Mouse (Mus musculus): ENCODE measurements at regions not wholly inside any gene's neighbourhood (a gene's known extent, or its start where the extent isn't known, plus 50 kb on each side); places are given as distances from the start of the nearest gene placed in this dataset.

DNA sequence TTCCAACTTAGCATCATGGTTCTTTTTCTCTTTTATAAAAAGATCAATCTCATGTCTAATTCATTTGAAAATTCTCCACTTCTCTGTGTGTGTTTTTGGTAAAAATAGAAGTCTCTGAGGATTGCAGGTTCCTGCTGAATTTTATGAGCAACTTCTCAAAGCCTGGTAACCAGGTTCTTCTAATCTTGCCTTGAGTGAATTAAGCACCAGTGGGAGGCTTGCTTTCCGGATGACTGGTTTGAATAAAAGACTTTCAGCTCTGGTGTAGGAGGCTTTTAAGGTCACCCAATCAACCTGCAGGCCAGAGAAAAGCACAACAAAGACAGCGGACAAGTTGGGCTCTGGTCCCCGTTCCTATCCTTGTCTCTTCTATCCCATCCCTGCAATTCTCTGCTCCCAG is 78.3 kb upstream of the Syt6 start:
- ATAC-seq (replicated peaks; ENCODE audit: insufficient number of reproducible peaks, low FRiP score, low TSS enrichment, poor library complexity, severe bottlenecking), result no peak

DNA sequence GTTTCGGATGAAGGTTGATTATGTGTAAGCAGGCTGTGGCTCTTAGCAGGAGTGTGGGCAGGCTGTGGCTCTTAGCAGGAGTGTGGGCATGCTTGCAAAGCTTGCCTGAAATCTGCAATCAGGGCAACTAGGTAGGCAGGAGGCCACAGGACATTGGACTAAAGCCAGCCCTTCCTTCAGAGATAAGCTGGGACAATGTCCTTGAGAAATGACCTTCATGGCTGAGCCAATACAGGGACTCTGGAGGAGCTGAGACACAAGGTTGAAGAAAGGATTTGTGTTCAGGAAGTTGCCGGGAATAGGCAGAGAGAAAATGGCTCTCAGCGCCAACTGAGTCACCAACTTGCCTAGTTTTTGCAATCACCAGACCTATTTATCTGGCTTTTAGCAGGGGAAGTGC is 77.3 kb upstream of the Syt6 start:
- ATAC-seq (replicated peaks; ENCODE audit: insufficient number of reproducible peaks, low FRiP score, low TSS enrichment, poor library complexity, severe bottlenecking), result no peak

DNA sequence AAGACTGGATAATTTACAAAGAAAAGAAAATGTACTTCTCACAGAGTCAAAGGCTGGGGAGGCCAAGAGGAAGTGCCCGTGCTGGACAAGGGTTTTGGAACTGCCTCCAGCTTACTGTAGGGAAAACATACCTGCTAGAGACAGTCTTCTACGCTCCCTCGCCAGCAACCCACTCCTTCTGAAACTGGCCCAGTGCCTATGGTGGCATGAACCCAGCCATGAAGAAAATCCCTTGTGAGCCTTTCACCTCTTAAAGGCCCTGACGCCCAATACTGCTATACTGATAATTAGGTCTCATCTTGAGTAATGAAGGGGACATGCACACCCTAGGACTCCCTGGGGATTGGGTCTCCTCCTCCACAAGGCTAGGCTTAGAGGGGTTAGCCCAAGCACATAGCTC is 76.6 kb upstream of the Syt6 start:
- no peak for ATAC-seq (replicated peaks; ENCODE audit: insufficient number of reproducible peaks, low FRiP score, low TSS enrichment, poor library complexity, severe bottlenecking)

DNA sequence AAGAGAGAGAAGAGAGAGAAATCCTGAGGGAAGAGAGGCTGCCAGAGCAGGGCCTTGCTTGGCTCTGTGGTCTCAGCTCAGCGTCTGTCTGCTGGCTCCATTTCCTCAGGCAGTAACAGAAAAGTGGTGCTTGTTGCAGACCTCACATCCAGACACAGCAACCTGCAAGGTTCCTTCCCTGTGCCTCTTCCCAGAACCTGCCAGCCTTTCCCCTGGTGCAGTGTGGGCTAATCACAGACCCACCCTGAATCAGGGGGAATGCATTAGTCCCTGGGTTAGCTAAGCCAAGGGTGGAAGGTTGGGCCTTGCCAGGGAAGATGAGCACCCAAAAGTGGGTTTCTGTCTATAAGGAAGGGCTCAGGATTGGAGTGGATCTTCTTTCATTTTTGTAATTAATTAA is 75.2 kb upstream of the Syt6 start:
- ATAC-seq (replicated peaks; ENCODE audit: insufficient number of reproducible peaks, low FRiP score, low TSS enrichment, poor library complexity, severe bottlenecking), result no peak

DNA sequence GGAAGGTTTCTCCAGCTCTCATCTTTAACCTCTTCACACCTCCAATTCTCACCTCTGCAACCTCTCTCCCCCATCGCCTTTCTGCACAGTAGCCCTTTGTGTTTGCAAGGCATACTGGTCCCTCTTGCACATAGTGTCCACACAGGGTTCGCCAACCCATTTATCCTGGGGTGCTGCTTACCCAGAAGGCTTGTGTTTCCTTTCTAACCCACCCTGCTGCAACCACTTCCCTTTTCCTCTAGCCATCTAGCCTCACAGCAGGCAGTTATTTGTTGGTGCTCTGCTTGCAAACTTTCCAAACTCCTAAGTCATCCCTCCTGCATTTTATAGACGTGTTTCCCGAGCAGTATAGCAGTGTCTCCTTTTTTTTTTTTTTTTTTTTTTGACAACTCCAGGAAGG is 74.7 kb upstream of the Syt6 start:
- no peak for ATAC-seq (replicated peaks; ENCODE audit: insufficient number of reproducible peaks, low FRiP score, low TSS enrichment, poor library complexity, severe bottlenecking)

DNA sequence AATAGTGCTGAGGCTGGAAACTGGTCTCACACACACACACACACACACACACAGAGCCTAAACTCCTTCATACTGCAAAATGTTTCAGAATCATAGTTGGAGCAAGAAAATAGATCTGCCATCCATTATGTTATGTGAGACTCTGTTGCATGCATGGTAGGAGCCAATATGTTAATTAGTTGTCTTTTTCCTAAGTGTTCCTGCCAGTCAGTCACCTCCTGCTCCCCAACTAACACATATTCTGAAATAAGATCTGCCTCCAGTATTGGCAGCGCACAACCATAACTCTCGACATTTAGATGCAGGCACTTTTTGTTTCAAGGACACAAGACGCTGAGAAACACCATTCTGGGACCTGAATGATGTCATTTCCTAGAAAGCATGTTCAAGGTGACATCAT is 70.9 kb upstream of the Syt6 start:
- ATAC-seq (replicated peaks; ENCODE audit: insufficient number of reproducible peaks, low FRiP score, low TSS enrichment, poor library complexity, severe bottlenecking), result no peak

DNA sequence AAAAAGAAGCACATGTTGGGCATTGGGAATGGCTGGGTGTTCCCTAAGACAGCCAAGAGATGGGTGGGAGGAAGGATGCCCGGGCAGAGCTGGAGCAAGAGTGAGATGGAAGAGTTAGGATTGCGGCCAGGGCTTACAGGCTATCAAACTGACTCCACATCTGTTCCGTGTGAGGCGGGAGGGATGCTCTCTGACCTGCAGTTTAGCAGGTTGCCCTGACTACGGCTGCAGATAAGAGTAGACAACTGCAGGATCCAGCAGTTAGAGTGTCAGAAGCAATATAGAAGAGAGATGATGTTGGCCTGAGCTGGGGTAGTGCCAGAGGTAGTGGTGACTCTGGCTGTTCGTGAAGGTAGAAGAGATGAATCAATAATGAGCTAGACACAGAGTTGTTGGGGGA is 61.6 kb upstream of the Syt6 start:
- ATAC-seq (replicated peaks; ENCODE audit: insufficient number of reproducible peaks, low FRiP score, low TSS enrichment, poor library complexity, severe bottlenecking), result no peak

DNA sequence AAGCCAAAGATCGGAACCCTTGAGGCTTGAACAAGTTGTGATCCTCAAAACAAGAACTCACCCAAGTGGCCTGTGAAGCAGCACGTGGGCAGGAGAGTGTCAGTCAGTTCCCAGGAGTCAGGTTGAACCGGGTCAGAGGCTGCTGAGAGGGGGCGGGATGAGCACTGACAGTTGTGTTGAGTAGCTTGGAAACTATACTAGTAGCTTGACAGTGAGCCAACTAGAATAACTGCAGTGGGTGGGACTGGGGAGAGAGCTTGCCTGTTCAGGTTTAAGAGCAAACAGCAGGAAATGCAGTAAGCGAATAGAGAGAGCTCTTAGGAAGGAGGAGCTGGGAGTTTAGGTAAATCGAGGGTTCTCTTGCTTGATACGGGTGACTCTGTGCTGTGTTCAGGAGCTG is 61.0 kb upstream of the Syt6 start:
- ATAC-seq (replicated peaks; ENCODE audit: insufficient number of reproducible peaks, low FRiP score, low TSS enrichment, poor library complexity, severe bottlenecking), result no peak

DNA sequence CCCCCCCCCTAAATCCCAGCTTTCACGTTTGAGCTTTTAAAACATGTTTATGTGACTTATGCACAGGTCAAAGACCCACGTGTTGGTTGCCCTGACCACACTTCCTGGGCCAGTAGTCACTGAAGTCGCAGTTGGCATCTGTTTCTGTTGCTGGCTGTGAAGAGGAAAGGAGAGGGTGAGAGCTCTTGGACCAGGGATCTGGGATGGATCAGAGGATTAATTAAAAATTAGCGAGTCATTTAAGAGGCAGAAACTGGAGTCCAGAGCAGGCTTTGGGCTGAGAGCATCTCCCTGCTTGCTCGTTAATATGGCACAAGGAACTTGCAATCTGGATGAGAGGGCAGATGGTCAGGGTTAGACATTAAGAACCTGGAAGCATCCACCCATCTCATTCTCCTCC is 59.1 kb upstream of the Syt6 start:
- ATAC-seq (replicated peaks; ENCODE audit: insufficient number of reproducible peaks, low FRiP score, low TSS enrichment, poor library complexity, severe bottlenecking), result no peak

DNA sequence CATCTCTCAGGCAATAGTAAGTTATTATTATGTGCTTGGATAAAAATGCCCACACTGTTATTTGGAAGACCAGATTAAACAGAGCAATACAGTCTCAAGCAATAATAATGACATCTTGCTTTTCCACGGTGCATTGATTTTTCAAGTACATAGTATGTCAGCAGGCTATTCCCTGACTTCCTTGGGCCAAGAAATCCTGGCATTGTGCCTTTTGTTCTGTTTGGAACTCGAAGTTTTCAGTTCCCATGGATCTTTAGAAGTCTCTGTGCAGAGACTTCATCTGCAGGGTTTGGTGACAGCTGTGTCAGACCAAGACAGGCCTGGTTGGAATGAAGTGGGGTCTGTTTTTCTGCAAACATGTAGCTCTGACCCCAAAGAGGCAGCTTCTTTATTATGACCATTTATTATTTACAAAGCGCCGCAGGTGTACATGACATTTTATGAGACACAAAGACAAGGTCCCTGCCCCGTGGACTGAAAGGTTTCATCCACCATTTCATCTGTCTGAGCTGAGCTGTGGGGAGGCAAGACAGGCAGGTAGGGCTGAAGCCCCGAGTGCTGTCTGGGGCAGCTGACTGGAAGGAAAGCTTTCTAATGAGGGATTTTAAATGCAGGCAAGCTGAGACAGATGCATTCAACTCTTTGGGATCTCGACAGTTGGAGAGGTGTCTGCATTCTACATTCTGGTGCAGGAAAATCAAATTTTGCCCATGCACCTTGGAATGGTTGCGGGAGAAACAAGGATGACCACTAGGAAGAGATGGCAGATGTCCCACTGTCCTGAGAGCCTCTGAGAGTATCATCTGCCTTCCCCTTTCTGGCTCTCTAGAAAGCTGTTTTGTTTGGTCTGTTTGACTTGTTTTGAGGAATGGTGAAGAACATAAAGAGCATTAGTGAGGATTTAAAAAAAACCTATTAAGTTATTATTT is 57.4 kb upstream of the Syt6 start:
- ATAC-seq (replicated peaks; ENCODE audit: insufficient number of reproducible peaks, low FRiP score, low TSS enrichment, poor library complexity, severe bottlenecking), result no peak

DNA sequence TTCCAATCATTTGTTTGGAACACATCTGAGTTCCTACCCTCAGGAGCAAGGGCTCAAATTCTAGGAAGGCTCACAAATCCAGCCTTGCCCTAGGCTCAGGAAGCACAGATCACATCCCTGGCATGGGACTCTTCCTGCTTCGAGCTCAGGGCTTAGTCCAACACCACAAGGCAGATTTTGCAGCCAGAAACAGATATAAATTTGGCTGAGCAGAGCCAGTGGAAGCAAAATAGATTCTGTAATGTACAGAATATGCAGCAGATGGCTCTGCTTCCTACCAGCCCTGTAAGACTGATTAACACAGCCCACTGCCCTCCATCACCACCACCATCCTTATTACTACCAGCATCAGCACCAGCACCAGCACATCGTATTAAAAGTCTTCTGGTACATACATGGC is 56.4 kb upstream of the Syt6 start:
- ATAC-seq (replicated peaks; ENCODE audit: insufficient number of reproducible peaks, low FRiP score, low TSS enrichment, poor library complexity, severe bottlenecking), result no peak
